Mouse (Mus musculus) common myeloid progenitor, adult 5-6 weeks (primary cell): ENCODE data around the gene Cyth1. TPM values are rescaled to one million over a fixed set of nuclear protein-coding genes. Genes with fewer than 3 reads are reported as not detected.

Source experiments
- ATAC-seq: replicated peaks from 2 replicates; pipeline ENCODE4 v1.8.0; 2016; ENCODE audit warnings: low read depth, mild to moderate bottlenecking, moderate TSS enrichment, inconsistent platforms; ENCODE audit not compliant: poor library complexity, severe bottlenecking
- total RNA-seq: library from RNA; stranded (forward); fragments of 200-1000, 187-1606 nt; gene quantifications from 2 replicates; pipeline ENCODE4 v1.2.3, GENCODE M21; 2017

Cyth1 gene
- total RNA-seq, 1 experiment from 2014 or later: 37.5 TPM

- peak; percentile 64 for ATAC-seq
These were observed 45.8 kb downstream of the Cyth1 start for GRCm38 (mm10) chr11:118202410-118203233.

- ATAC-seq: no peak
These were observed 46.5 kb downstream of the Cyth1 start for GRCm38 (mm10) chr11:118201833-118202409.

GRCm38 (mm10) chr11:118200834-118201830 is 47.3 kb downstream of the Cyth1 start:
- ATAC-seq: no peak

DNA sequence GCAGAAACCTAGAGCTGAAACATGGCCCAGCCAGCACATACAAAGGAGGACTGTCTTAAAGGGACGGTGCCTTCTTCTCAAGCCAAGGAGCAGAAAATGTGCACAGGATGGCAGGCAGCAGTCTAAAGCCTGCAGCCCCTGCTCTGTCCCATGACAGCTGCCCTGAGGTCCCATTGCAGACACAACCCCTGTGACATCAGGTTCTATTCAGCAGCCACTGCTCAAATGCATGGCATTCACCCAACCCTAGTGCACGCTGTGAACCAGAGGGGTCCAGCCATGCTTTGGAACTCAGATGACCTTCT is 50.1 kb downstream of the Cyth1 start:
- ATAC-seq: no peak

- ATAC-seq: no peak
These were observed 50.7 kb downstream of the Cyth1 start for GRCm38 (mm10) chr11:118197508-118198295.

DNA sequence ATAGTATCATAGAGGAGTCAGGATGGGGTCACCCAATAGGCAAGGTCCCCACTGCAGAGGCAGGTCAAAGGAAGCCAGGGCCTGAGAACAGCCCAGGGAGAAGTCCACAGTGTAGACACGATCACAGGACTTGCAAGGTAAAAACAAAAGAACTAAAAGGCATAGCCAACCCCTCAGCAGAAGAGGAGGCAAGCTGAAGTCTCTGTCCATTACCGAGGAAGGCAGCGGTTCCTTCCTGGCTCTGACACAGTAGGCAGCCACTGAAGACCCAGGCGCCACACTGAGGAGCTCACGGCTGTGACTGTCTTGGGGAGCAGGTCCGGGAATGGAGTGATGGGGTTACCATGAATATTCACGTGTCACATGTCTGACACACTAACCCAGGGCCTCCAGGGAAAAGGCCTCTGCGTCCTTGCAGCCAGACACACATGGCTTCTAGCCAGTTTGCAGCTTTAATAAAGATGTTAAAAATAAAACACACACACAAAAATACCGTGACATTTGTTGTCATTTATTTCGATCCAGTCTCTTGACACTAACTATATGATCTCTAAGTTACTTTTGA is 51.5 kb downstream of the Cyth1 start:
- no peak for ATAC-seq

GRCm38 (mm10) chr11:118193390-118194147 is 54.8 kb downstream of the Cyth1 start:
- ATAC-seq: no peak

- ATAC-seq: no peak
These were observed 55.4 kb downstream of the Cyth1 start for GRCm38 (mm10) chr11:118192973-118193372.

DNA sequence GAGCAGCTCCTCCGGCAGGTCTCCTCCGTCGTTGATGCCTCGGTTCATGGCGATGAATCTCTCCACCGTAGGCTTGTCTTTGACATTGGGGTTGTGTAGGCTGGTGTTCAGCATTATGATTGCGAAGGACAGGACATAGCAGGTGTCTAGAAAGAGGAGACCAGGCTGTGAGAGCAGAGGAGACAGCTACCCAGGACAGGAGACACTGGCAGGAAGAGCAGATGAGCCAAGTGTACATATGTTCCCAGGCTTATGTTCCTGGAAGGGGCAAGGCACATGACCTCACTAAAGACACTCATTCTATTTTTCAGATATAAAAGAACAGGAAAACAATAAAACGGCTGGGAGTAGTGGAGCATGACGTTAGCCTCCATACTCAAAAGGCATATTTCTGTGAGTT is 65.6 kb downstream of the Cyth1 start:
- no peak for ATAC-seq

GRCm38 (mm10) chr11:118182353-118182752 is 66.0 kb downstream of the Cyth1 start:
- no peak for ATAC-seq

- ATAC-seq: no peak
These were observed 68.2 kb downstream of the Cyth1 start for GRCm38 (mm10) chr11:118180199-118180598.

- no peak for ATAC-seq
These were observed 70.2 kb downstream of the Cyth1 start for GRCm38 (mm10) chr11:118178236-118178635.

GRCm38 (mm10) chr11:118174752-118175151 is 73.6 kb downstream of the Cyth1 start:
- no peak for ATAC-seq

GRCm38 (mm10) chr11:118172768-118173167 is 75.6 kb downstream of the Cyth1 start:
- no peak for ATAC-seq

DNA sequence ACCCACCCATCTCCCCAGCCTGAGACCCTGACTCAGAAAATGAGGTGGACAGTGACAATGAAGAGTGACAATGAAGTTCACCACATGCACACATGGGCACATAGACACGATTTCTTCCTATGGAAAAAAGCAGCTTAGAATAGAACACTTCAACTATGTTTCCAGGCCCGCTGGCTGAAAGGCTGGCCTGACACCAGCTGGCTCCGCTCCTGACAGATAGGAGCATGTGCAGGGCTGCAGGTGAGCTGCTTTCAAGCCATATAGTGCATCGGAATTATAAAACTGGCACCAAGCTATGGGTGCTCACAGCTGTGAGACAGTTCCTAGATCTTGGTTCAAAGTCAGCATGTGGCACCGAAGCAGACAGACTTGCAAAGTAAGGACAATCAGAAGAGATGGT is 78.1 kb downstream of the Cyth1 start:
- no peak for ATAC-seq

- ATAC-seq: no peak
These were observed 79.7 kb downstream of the Cyth1 start for GRCm38 (mm10) chr11:118168714-118169113.

DNA sequence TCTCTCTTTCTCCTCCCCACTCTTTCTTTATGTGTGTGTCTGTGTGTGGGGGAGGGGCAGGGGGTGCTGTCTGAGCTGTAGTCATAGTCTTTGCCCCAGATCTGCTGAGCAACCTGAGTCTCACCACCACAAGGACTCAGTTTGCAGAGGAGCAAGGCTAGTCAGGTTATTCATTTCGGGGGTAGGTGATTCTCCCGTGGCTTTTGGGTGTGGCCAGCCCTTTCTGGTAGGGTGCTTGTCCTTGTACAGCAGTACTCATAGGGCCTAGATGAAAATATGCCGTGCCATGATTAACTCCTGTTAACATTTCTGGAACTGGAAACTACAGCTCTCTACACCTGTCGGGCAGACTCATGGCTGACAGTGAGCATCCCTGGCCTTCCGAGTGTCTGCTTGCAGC is 81.8 kb downstream of the Cyth1 start:
- no peak for ATAC-seq

DNA sequence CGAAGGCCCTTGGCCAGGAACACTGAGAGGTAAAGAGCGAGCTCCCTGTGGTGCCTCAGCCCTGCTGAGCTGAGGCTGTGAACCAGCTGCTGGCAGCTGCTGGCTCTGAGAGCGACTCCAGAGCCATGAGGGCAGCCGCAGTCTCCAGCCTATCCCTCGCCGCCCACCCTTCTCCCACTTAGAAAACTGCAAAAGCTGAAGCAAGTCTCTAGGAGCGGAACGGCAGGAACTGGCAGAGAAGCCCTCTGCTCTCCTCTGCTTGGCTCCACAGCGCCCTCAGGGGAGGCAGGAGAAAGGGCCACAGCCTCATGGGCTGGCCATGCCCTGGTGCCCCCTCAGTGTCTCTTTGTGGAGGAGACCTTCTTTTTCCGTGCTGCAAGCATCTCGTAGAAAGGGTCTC is 82.7 kb downstream of the Cyth1 start:
- ATAC-seq: no peak

GRCm38 (mm10) chr11:118164566-118164965 is 83.8 kb downstream of the Cyth1 start:
- no peak for ATAC-seq
